Mouse (Mus musculus) left cerebral cortex, adult 9 months (tissue): Measurements from ENCODE around the gene Dad1.

Source experiments
- DNase-seq, 2 experiments: peaks; one replicate each; pipeline ENCODE4 v3.0.0; 2022; ENCODE audit warnings: low spot score in 2 of 2

Gene Dad1

GRCm38 (mm10) chr14:54253741-54254291 lies at the start of gene Dad1, which contains the start of gene Abhd4:
Dad1 (minus strand) TSS chr14:54254104.
Abhd4 (plus strand) TSS chr14:54254188.
- peak; percentile 96 to 97 for DNase-seq

GRCm38 (mm10) chr14:54300676-54301075 lies 46.8 kb upstream of the Dad1 start:
- DNase-seq, result no peak

GRCm38 (mm10) chr14:54300136-54300535 lies 46.2 kb upstream of the Dad1 start:
- DNase-seq, result no peak

DNA sequence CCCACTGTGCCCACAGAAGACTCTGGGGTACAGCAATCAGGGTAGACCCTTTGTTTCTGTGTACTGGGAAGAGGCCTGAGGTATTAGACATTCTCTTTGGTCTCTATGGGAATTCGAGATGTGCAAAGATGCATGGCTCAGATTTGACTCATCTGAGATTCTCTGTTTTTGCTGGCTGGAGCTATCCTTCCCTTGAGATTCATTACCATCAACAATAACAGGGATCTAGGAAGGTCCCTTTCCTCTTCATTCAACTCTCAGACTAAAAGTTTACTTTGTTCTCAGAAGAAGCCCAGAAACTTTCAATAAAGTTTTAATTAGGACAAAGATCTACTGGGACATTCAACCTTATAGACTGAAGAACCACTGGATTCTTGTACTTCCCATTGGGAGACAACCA lies 30.9 kb upstream of the Dad1 start, which contains the start of gene Olfr49:
Gene Olfr49 (minus strand): TSS at position 101 of the 400 bp plus-strand sequence.
- DNase-seq, result no peak

GRCm38 (mm10) chr14:54276446-54276845 lies 22.5 kb upstream of the Dad1 start:
- no peak for DNase-seq

DNA sequence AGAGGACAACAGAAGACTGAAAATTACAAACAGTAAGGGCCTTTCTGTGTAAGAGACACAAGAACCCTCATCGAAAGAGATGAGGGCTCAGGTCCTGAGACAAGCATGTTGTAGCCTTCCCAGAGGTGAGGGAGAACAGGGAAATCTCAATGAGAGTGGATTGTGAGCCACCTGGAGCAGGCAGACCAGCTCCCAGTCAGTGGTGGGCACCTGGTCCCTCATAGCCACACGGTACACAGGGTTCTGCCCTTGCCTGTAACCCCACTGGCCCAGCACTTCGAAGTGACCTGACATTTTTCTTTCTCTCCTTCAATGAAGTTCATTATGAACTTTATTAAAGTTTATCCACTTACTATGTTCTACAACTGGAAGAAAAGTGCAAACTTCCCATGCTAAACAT lies 18.8 kb upstream of the Dad1 start:
- no peak for DNase-seq

- DNase-seq, result no peak
These were observed 18.2 kb upstream of the Dad1 start for GRCm38 (mm10) chr14:54271976-54272606.

GRCm38 (mm10) chr14:54270413-54270812 lies 16.5 kb upstream of the Dad1 start:
- DNase-seq, result no peak

DNA sequence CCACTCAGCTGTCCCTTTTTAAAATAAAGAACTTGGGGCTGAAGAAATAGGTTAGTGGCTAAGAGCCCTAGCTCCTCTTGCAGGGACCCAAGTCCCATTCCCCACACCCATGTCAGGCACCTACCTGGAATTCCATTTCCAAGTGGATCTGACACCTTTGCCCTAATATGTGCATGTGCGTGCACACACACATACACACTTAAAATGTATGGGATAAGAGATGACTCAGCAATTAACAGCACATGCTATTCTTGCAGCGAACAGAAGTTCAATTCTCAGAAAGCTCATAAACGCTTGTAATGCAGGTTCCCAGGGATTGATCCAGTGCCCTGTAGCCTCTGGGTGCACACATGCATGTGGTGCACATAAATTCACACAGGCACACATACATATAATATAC lies 15.7 kb upstream of the Dad1 start:
- DNase-seq, result no peak

- DNase-seq, result no peak
These were observed 14.1 kb upstream of the Dad1 start for GRCm38 (mm10) chr14:54267966-54268365.

GRCm38 (mm10) chr14:54265951-54266350 lies 12.0 kb upstream of the Dad1 start:
- no peak for DNase-seq

GRCm38 (mm10) chr14:54265093-54265492 lies 11.2 kb upstream of the Dad1 start:
- no peak for DNase-seq

DNA sequence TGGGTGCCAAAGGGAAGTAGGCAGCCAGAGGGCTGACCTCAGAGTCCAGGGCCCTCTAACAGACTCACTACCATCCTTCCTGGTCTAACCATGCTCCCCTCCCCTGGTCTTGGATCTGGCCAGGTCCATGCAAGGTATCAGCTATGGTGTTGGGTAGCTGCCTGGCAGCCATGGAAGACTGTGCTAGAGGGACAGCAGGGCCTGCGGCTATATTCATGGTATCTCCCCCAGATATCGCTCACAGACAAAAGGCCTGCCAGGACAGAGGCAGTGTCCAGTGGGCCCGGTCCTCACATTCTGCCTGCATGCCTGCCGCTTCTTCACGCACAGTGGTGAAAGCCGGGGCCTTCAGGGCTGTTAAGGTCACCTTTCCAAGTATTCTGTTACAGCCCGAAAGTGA lies 10.3 kb upstream of the Dad1 start:
- DNase-seq, result no peak

GRCm38 (mm10) chr14:54263099-54263498 lies 9.2 kb upstream of the Dad1 start:
- no peak for DNase-seq

- no peak for DNase-seq
These were observed 8.7 kb upstream of the Dad1 start for GRCm38 (mm10) chr14:54262622-54263021.

GRCm38 (mm10) chr14:54261386-54261785 lies 7.5 kb upstream of the Dad1 start:
- no peak for DNase-seq

- DNase-seq, result no peak
These were observed 6.3 kb upstream of the Dad1 start for GRCm38 (mm10) chr14:54260196-54260595.

GRCm38 (mm10) chr14:54259722-54260085 lies 5.8 kb upstream of the Dad1 start:
- no peak for DNase-seq

DNA sequence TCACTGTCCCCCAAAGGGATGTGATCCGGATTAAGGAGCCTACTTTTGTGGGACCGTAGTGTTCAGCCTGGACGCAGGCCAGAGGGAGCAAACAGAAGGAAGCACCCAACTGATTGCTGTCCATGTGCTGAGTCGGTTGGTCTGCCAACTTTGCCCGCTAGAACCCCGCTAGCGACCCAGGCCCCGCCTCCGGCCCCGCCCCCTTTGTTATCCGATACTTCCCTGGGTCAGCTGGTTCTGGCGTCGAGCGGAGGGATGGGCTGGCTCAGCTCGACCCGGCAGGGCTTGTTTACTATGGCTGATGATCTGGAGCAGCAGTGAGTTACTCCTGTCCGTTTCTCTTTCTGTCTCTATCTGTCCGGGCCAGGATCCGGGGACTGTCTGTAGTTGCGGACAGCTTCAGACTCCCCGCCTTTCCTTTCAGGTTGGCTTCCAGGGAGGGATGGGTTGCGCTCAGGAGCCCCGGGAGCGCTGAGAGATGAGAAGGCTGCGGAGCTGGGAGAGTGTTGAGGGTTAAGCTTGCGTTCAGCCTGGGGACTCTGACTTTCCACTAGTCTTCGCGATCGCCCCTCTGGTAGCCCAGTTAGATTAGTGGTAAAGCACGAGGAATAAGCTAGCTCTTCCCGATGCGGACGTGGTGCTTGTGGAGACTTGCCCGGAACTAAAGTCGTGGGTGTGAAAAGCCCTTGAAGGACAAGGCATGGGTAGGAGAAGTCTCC lies 5.3 kb upstream of the Dad1 start:
- peak; percentile 39 to 78 for DNase-seq

DNA sequence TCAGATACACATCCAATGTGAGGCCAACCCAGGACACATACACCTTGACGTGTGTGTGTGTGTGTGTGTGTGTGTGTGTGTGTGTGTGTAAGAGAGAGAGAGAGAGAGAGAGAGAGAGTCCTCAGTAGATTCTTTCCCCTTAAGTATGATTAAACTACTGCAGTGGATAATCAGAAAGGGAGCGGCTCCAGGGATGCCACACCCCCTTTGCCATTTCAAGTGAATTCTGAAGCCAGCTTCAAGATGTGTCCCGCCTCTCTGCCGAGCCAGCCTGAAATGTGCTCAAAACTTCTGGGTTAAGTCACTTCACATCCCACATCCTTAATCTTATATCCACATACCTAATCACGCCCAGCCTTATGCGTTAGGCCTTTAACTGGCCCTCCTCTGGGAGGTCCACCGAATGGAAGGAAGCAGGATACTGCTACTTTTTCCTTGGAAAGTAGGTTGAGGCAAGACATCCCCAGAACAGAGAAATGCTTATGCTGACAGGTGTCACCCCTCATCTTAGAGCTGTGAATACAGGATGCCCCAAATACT lies 4.3 kb upstream of the Dad1 start:
- DNase-seq, result no peak

- DNase-seq, result no peak
These were observed 832 bp upstream of the Dad1 start for GRCm38 (mm10) chr14:54254670-54255202.

- no peak for DNase-seq
These were observed 3.8 kb downstream of the Dad1 start for GRCm38 (mm10) chr14:54250122-54250521.

DNA sequence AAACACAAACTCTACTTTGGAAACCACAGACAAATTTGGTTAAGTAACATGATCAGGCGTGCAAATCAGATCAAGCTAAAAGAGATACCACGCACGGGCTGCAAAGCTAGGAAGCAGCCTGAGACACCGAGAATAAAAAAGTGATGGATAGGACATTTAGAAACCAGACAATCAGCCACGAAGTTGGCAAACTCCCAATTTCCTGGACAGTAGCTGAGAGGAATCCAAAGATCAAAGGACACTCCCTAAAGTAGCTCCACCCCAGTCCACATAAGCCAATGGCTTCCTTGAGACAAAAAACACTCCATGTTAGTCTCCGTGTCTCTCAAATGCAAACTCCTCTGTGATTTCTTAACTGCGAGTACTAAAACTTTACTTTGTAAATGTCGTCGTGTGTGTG lies 4.6 kb downstream of the Dad1 start:
- DNase-seq, result no peak
